Mouse (Mus musculus): ENCODE results near the gene Stub1. TPM values are rescaled to one million over a fixed set of nuclear protein-coding genes. Genes with fewer than 3 reads are reported as not detected.
A peak's percentile ranks its signal among the peaks of the same experiment; 100 is the strongest.

Stub1 gene
- polyA plus RNA-seq, 1 experiment from 2014 or later: 298 TPM

DNA sequence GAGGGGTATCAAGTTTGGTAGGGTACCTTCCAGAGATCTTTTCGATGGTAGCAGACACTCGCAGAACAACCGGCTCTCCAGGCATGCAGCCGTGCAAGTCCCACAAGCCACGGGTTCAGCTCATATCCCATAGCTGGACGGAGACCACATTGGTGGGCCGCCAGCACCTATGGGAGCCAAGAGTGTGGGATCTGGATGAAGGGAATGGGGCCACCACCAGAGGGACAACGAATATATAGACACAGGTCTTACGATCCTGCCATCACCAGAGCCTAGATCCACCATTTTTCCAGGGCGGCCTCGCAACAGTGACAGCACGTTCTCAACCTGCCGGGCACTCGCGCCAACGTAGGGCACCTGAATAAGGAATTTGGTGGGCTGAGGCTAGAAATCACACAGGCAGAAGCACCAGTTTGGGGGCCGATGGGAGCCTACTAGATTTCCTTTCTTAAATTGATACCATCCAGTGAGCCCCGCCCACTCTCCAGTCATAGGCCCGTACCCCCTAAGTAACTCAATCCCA is 41.8 kb downstream of the Stub1 start:
- Histone ChIP-seq H3K36me3 (ENCODE audit: control insufficient read depth, insufficient read depth, low read length) (peaks cover 30% of the 10 kb centered on the region), H3K27ac (replicated peaks in 1 of 2; ENCODE audit: control insufficient read depth in 1 of 2, insufficient read depth in 1 of 2, low read depth in 2 of 2, low read length in 2 of 2) (peak overlapping the region in 1 of 2 experiments; percentile 93; a peak in 2 of 4 replicates), H3K4me2 (ENCODE audit: low read length) (peak overlapping the region; percentile 76), H3K9me3 (ENCODE audit: control insufficient read depth, low read length) (no peaks in the 10 kb centered on the region), H3K27me3 (ENCODE audit: control insufficient read depth, insufficient read depth, low read length) (no peaks in the 10 kb centered on the region), H3K9ac (ENCODE audit: low read length) (peak overlapping the region; percentile 84), H3K4me3 (ENCODE audit: control insufficient read depth in 1 of 2, insufficient read depth in 1 of 2, low read depth in 1 of 2, low read length in 2 of 2) (peak overlapping the region; percentile 76 to 80), H3K4me1 (ENCODE audit: control insufficient read depth in 2 of 2, insufficient read depth in 2 of 2, low read length in 2 of 2) (peaks cover 19 to 29% of the 10 kb centered on the region in 2 experiments)
- 28% methylated on average over 19 of the region's 19 CpGs for WGBS
- ATAC-seq (ENCODE audit: insufficient number of reproducible peaks, insufficient read depth, low FRiP score, low read depth): no peak

DNA sequence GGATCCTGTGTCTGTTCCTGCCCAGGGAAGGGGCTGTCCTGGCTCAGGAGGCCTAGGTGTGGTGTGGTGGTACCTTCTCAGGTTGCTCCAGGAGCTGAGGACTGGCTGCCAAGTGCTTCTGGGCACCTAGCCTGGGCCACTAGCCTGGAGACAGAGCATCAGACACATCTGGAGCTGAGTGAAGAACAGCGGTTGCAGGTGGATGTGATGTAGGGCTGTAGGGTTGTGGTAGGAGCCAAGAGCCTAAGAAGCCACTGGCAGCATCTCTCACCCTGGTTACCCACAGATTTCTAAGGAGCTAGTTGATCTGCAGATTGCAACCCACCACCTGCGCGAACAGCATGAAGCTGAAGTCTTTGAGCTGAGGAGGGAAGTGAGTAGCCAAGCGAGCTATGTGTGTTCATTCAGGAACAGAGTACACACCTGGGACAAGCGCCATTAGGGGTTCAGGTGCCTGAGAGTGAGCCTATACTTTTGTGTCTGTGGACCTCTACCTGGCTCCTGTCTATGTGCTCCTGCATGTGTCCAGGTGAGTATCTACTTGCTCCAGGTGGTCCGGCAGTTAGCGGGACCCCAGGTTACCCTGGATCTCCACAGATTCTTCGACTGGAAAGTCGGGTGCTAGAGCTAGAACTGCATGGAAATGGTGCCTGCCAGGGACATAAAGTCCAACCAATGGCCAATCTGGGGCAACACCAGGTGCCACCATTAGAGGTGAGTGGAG is 46.3 kb downstream of the Stub1 start:
- no peak overlapping the region for H3K27ac ChIP-seq (replicated peaks in 1 of 2; ENCODE audit: control insufficient read depth in 1 of 2, insufficient read depth in 1 of 2, low read depth in 2 of 2, low read length in 2 of 2)
- no peak for ATAC-seq (ENCODE audit: insufficient number of reproducible peaks, insufficient read depth, low FRiP score, low read depth)
- H3K9ac ChIP-seq (ENCODE audit: low read length): no peak overlapping the region
- no peak overlapping the region for H3K4me3 ChIP-seq (ENCODE audit: control insufficient read depth in 1 of 2, insufficient read depth in 1 of 2, low read depth in 1 of 2, low read length in 2 of 2)
- H3K4me2 ChIP-seq (ENCODE audit: low read length): no peak overlapping the region
- peaks cover 13 to 33% of the 10 kb centered on the region in 2 experiments for H3K4me1 ChIP-seq (ENCODE audit: control insufficient read depth in 2 of 2, insufficient read depth in 2 of 2, low read length in 2 of 2)
- H3K27me3 ChIP-seq (ENCODE audit: control insufficient read depth, insufficient read depth, low read length): no peaks in the 10 kb centered on the region
- no peaks in the 10 kb centered on the region for H3K9me3 ChIP-seq (ENCODE audit: control insufficient read depth, low read length)
- peaks cover 53% of the 10 kb centered on the region for H3K36me3 ChIP-seq (ENCODE audit: control insufficient read depth, insufficient read depth, low read length)
- WGBS: 93% methylated on average over 9 of the region's 9 CpGs

DNA sequence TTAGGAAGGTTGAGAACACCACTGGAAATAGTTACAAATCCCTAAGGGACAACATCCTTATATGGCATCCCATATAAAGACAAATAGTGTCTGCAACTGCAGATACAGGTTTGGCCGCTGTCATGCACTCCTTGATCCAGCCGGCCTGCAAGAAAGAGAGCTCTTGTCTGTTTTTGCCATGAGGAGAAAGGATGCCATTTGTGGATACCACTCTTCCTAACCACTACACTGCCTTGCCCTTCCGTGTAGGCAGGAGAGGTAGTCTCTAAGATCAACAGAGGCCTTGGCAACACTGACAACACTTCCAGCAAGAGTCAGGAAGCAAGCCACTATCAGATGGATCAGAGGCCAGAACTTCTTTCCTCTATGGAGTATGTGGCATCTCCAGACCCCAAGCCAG is 46.9 kb downstream of the Stub1 start, which contains the start of gene Ccdc78:
Gene Ccdc78 (plus strand): TSS at position 301 of the 400 bp plus-strand sequence.
- no peaks in the 10 kb centered on the region for H3K9me3 ChIP-seq (ENCODE audit: control insufficient read depth, low read length)
- 79% methylated on average over 3 of the region's 3 CpGs for WGBS
- H3K27me3 ChIP-seq (ENCODE audit: control insufficient read depth, insufficient read depth, low read length): no peaks in the 10 kb centered on the region
- peaks cover 11 to 28% of the 10 kb centered on the region in 2 experiments for H3K4me1 ChIP-seq (ENCODE audit: control insufficient read depth in 2 of 2, insufficient read depth in 2 of 2, low read length in 2 of 2)
- peak within 1 kb of the TSS; percentile 83 for H3K9ac ChIP-seq (ENCODE audit: low read length)
- H3K4me3 ChIP-seq (ENCODE audit: control insufficient read depth in 1 of 2, insufficient read depth in 1 of 2, low read depth in 1 of 2, low read length in 2 of 2): peak within 1 kb of the TSS; percentile 60 to 92
- H3K27ac ChIP-seq (replicated peaks in 1 of 2; ENCODE audit: control insufficient read depth in 1 of 2, insufficient read depth in 1 of 2, low read depth in 2 of 2, low read length in 2 of 2): peak within 1 kb of the TSS; percentile 78 to 96
- no peak for ATAC-seq (ENCODE audit: insufficient number of reproducible peaks, insufficient read depth, low FRiP score, low read depth)
- peaks cover 59% of the 10 kb centered on the region for H3K36me3 ChIP-seq (ENCODE audit: control insufficient read depth, insufficient read depth, low read length)
- H3K4me2 ChIP-seq (ENCODE audit: low read length): peak within 1 kb of the TSS; percentile 86

DNA sequence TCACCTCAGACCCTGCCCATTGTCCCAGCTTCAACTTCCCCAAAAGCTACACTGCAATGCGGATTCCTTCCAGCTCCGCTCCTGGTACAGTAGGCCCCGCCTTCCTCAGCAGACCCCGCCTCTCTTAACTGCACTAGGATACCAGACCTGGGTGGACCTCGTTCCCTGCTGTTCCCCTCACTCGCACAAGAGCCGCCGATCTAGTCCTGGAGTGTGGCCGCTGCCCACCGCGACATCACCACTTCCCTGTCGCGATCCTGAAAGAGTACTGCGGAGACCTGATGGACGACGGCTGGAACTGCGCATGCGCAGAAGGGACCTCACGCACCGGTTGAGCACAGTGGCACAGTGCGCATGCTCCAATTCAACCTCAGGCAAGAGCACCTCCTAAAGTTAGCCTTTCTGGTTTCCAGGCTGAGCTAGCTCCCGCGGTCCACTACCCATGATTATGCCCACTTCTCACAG is 47.9 kb downstream of the Stub1 start, which contains the start of gene Haghl:
Gene Haghl (minus strand): TSS at position 393 of the 465 bp plus-strand sequence.
- Histone ChIP-seq H3K36me3 (ENCODE audit: control insufficient read depth, insufficient read depth, low read length) (peaks cover 67% of the 10 kb centered on the region), H3K27me3 (ENCODE audit: control insufficient read depth, insufficient read depth, low read length) (no peaks in the 10 kb centered on the region), H3K27ac (replicated peaks in 1 of 2; ENCODE audit: control insufficient read depth in 1 of 2, insufficient read depth in 1 of 2, low read depth in 2 of 2, low read length in 2 of 2) (peak within 1 kb of the TSS; percentile 78 to 96), H3K9ac (ENCODE audit: low read length) (peak within 1 kb of the TSS; percentile 83), H3K4me3 (ENCODE audit: control insufficient read depth in 1 of 2, insufficient read depth in 1 of 2, low read depth in 1 of 2, low read length in 2 of 2) (peak within 1 kb of the TSS; percentile 60 to 92), H3K4me1 (ENCODE audit: control insufficient read depth in 2 of 2, insufficient read depth in 2 of 2, low read length in 2 of 2) (peaks cover 9 to 22% of the 10 kb centered on the region in 2 experiments), H3K4me2 (ENCODE audit: low read length) (peak within 1 kb of the TSS; percentile 86), H3K9me3 (ENCODE audit: control insufficient read depth, low read length) (no peaks in the 10 kb centered on the region)
- under 1% methylated on average over 23 of the region's 23 CpGs for WGBS
- peak; percentile 74 for ATAC-seq (ENCODE audit: insufficient number of reproducible peaks, insufficient read depth, low FRiP score, low read depth)

DNA sequence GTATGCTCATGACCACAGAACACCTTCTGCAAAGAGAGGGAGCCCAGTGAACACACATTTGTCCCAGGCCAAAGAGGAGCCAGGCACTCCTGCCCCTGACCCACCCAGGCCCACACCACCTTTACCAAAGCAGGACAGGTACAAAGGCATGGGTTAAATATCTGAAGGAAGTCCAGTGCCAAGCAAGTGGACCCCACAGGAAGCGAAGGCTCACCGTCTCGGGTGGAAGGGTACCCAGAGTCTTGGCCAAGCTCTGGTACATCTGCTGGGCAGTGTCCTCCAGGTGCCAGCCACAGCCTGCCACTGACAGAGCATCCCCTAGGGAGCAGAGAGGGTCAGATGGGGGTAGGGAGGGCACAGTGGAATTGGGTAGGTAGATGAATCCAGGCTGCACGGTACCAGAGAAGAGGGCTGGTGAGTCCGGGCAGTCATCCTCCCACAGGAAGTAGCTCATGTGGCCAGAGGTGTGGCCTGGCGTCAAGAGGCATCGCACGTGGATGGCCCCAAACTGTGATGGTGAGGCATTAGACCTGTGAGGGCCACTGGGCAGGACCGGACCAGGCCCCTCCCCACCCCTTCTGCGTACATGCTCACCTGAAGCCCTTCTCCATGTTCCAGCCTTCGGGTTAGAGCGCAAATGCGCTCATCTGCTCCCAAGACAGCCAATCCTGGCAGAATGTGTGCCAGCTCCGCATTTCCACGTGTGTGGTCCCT is 49.2 kb downstream of the Stub1 start:
- H3K36me3 ChIP-seq (ENCODE audit: control insufficient read depth, insufficient read depth, low read length): peaks cover 69% of the 10 kb centered on the region
- no peak overlapping the region for H3K27ac ChIP-seq (replicated peaks in 1 of 2; ENCODE audit: control insufficient read depth in 1 of 2, insufficient read depth in 1 of 2, low read depth in 2 of 2, low read length in 2 of 2)
- peak overlapping the region; percentile 83 for H3K9ac ChIP-seq (ENCODE audit: low read length)
- ATAC-seq (ENCODE audit: insufficient number of reproducible peaks, insufficient read depth, low FRiP score, low read depth): no peak
- H3K4me3 ChIP-seq (ENCODE audit: control insufficient read depth in 1 of 2, insufficient read depth in 1 of 2, low read depth in 1 of 2, low read length in 2 of 2): peak overlapping the region; percentile 60 to 92
- WGBS: 81% methylated on average over 15 of the region's 15 CpGs
- H3K9me3 ChIP-seq (ENCODE audit: control insufficient read depth, low read length): no peaks in the 10 kb centered on the region
- peaks cover 9 to 22% of the 10 kb centered on the region in 2 experiments for H3K4me1 ChIP-seq (ENCODE audit: control insufficient read depth in 2 of 2, insufficient read depth in 2 of 2, low read length in 2 of 2)
- H3K27me3 ChIP-seq (ENCODE audit: control insufficient read depth, insufficient read depth, low read length): no peaks in the 10 kb centered on the region
- H3K4me2 ChIP-seq (ENCODE audit: low read length): peak overlapping the region; percentile 86

DNA sequence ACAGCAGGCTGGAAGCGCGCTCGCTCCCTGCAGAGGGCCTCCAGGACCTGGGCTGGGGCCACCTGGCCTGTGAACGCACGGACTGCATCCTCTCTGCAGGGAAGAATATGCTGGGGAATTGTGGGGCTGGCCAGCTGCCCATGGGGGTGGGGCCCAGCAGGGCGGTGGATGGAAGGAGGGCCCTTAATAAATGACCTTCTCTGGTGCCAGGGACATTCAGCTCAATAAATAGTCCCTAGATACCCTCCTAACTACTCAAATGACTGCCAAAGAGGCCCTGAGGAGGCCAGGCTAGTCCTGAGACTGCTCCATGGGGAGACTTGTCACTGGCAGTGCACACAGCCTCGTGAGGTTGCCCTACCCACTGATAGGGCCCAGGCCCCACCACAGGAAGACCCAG is 50.1 kb downstream of the Stub1 start:
- H3K4me3 ChIP-seq (ENCODE audit: control insufficient read depth in 1 of 2, insufficient read depth in 1 of 2, low read depth in 1 of 2, low read length in 2 of 2): no peak overlapping the region
- H3K27me3 ChIP-seq (ENCODE audit: control insufficient read depth, insufficient read depth, low read length): no peaks in the 10 kb centered on the region
- H3K9me3 ChIP-seq (ENCODE audit: control insufficient read depth, low read length): no peaks in the 10 kb centered on the region
- peak overlapping the region; percentile 34 to 48; a peak in 1 of 4 replicates for H3K27ac ChIP-seq (replicated peaks in 1 of 2; ENCODE audit: control insufficient read depth in 1 of 2, insufficient read depth in 1 of 2, low read depth in 2 of 2, low read length in 2 of 2)
- 59% methylated on average over 7 of the region's 7 CpGs for WGBS
- peaks cover 72% of the 10 kb centered on the region for H3K36me3 ChIP-seq (ENCODE audit: control insufficient read depth, insufficient read depth, low read length)
- H3K4me2 ChIP-seq (ENCODE audit: low read length): no peak overlapping the region
- no peak for ATAC-seq (ENCODE audit: insufficient number of reproducible peaks, insufficient read depth, low FRiP score, low read depth)
- peak overlapping the region; percentile 3 for H3K9ac ChIP-seq (ENCODE audit: low read length)
- peaks cover 9 to 22% of the 10 kb centered on the region in 2 experiments for H3K4me1 ChIP-seq (ENCODE audit: control insufficient read depth in 2 of 2, insufficient read depth in 2 of 2, low read length in 2 of 2)

DNA sequence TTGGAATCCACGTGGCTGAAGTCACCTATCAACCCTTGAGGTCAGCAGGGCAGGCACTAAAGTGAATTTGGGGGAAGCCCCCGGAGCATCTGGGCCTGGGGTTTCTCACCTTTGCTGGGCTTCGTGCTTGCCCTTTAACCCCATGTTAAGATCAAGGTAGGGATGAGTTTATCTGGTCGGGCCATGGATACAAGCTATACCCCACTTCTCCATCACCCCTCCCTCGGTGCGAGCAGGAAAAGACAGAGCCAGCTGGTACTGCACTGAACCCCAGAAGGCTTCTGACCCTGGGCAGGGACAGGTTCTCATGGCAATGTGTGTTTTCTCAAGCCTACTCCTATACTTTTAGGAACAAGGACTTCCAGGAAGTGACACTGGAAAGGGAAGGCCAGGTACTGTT is 51.9 kb downstream of the Stub1 start:
- no peaks in the 10 kb centered on the region for H3K9me3 ChIP-seq (ENCODE audit: control insufficient read depth, low read length)
- WGBS: 81% methylated on average over 6 of the region's 6 CpGs
- H3K4me1 ChIP-seq (ENCODE audit: control insufficient read depth in 2 of 2, insufficient read depth in 2 of 2, low read length in 2 of 2): peaks cover 9 to 22% of the 10 kb centered on the region in 2 experiments
- no peak overlapping the region for H3K27ac ChIP-seq (replicated peaks in 1 of 2; ENCODE audit: control insufficient read depth in 1 of 2, insufficient read depth in 1 of 2, low read depth in 2 of 2, low read length in 2 of 2)
- H3K36me3 ChIP-seq (ENCODE audit: control insufficient read depth, insufficient read depth, low read length): peaks cover 76% of the 10 kb centered on the region
- no peak overlapping the region for H3K4me2 ChIP-seq (ENCODE audit: low read length)
- no peak overlapping the region for H3K9ac ChIP-seq (ENCODE audit: low read length)
- no peaks in the 10 kb centered on the region for H3K27me3 ChIP-seq (ENCODE audit: control insufficient read depth, insufficient read depth, low read length)
- H3K4me3 ChIP-seq (ENCODE audit: control insufficient read depth in 1 of 2, insufficient read depth in 1 of 2, low read depth in 1 of 2, low read length in 2 of 2): no peak overlapping the region
- no peak for ATAC-seq (ENCODE audit: insufficient number of reproducible peaks, insufficient read depth, low FRiP score, low read depth)

Data from heart, embryonic 14.5 days (tissue).